Mouse (Mus musculus) erythroblast, adult 5-6 weeks (primary cell): ENCODE results near the gene Cxcr4. TPM values are rescaled to one million over a fixed set of nuclear protein-coding genes. Genes with fewer than 3 reads are reported as not detected.
A peak's percentile ranks its signal among the peaks of the same experiment; 100 is the strongest.
"Not testable (repeated sequence)": the region's sequence is repeated elsewhere in the genome, so short reads cannot be mapped to it uniquely, and the experiment has no call there.

Experiments used
- ATAC-seq: replicated peaks from 2 replicates; pipeline ENCODE4 v1.8.0; 2016; ENCODE audit warnings: moderate number of reproducible peaks, mild to moderate bottlenecking, moderate TSS enrichment, inconsistent platforms; ENCODE audit not compliant: poor library complexity, low FRiP score, severe bottlenecking
- total RNA-seq, 2 experiments: library from RNA; stranded (forward) in 1 of 2; stranded (reverse) in 1 of 2; fragments of 150-400 nt in 1 of 2; fragments of 200-764, 138-1000 nt in 1 of 2; gene quantifications; 2 replicates each; pipeline versions ENCODE4 v1.2.3 to v1.2.4; 2015 to 2017; ENCODE audit warnings: low replicate concordance in 2 of 2

The Cxcr4 gene
- total RNA-seq, 2 experiments from 2014 or later = 111 to 121 TPM

GRCm38 (mm10) chr1:128602018-128602687 lies 10.1 kb upstream of the Cxcr4 start:
- no peak for ATAC-seq

- ATAC-seq = no peak
These were observed 9.2 kb upstream of the Cxcr4 start for GRCm38 (mm10) chr1:128601307-128601706.

DNA sequence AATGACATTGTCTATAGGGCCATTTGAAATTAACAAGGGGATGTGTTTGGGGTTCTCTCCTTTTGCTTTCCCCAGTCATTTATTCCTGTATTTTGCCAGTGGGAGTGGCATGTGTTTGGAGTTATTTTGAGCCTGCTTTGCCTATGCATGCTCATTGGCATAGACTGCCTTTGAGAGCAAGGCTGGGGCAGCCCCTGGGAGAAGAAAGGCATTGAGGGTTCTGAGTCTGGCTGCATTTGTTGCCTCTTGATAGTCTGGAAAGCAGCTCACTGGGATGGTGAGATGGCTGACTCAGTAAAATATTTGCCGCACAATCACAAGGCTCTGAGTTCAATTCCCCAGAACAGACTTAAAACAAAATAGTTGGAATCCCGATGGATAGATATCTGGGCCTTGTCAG lies 8.5 kb upstream of the Cxcr4 start:
- ATAC-seq = no peak

- ATAC-seq = no peak
These were observed 5.2 kb upstream of the Cxcr4 start for GRCm38 (mm10) chr1:128597209-128597782.

DNA sequence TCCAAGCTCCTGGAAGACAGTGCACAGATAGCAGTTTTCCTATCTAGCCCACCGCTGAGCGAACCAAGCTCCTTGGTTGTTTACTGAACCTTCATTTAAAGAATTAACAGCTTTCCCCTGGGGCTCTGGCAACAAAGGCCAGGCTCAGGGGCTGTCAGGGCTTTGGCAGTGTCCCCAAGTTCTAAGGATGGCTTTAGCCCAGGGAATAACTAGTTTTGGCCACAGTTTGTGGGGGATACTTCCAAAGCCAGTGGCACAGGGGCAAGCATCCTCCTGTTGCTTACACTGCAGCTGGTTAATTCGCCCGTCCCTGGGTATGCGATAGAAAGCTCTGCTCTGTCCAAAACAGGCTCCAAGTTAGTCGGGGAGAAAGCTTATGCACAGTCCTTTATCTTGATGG lies 3.4 kb upstream of the Cxcr4 start:
- no peak for ATAC-seq

- no peak for ATAC-seq
These were observed 3.0 kb upstream of the Cxcr4 start for GRCm38 (mm10) chr1:128595105-128595420.

- ATAC-seq = no peak
These were observed 2.4 kb upstream of the Cxcr4 start for GRCm38 (mm10) chr1:128594353-128595104.

DNA sequence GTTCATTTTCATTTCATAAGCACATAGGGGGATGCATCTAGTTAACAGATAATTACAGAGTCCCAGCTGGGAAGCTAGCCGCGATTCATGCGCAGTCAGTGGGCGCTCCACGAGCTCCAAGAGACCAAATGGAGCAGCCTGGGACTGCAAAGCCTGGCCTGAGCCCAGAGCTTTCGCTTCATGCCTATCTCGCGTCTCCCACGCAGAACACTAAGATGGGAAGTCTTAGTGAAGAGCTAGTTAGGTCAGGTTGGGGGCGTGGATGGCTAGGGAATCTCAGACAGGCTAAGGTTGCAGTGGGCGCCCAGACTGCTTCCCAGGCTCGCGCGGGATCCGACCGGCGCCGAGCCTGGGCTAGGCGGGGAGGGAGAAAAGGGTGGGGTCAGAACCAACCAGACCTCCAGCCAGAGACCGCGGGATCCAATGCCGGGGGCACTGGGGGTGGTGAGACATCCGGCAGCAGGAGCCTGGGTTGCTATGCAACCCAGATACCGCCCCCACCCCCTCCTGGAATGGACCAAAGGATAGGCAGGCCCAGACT lies 938 bp upstream of the Cxcr4 start:
- ATAC-seq = 0 out of 2 replicates have a peak, but pooled peaks have one; percentile 3

DNA sequence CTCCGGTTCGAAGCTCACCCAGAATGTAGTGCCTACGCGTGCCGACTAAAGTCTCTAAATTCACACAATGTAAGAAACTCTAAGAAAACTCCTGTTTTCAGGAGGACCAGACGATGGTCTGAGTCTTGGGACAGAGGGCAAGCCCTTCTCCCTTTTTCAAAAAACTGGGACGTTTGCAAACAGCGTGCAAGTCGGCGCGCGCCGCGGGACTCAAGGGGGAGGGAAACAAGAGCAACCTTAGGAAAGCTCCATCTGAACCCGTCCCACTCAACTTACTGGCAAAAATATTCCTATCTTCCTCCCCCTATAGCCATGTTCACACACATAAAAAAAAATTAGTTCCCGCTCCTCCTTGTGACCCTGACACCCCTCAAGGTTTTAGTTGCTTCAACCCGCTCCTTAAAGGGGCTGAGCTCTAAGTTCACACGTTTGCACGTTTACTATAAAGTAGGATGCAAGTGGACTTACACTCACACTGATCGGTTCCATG lies 327 bp downstream of the Cxcr4 start:
- peak; percentile 21 for ATAC-seq

DNA sequence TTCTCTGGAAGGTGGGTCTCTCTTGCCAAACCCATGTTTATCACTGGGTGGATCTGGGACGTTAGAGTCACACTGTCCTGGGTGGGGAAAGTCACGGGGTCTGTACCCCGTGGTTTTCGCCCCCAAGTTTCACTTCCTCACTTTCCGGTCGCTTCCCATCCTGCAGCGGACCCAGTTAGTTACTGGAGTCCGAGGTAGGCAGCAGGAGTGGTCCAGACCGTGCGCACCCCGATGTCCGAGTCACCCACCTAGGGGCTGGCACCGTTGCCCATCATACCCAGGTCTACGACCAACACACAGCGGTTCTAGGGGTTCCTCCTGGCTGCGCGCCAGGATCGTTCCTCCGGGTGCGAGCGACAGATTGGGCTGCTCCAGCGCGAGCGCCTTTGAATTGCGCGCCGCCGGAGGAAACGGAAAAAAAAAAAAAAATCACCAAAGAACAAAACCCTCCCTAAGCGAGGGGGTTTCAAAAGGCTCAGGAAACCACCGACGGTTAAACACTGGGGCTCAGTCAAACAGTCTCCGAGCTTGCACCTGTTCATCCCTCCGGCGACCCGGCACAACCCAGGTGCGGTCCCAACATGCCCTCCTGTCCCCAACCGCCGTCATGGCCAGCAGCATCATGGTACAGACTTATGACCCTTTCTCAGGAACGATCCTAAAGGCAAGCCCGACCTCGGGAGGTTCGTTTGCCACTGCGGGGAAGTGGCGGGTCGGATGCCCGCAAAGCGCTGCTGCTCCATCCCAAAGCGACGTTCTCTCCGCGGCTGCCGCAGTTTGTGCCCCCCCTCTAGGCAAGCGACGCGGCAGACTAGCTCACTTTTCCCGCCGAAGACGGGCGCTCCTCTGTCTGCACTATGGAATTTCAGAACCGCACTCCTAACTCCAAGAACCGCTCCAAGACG lies 1.0 kb downstream of the Cxcr4 start:
- ATAC-seq = peak; percentile 59

DNA sequence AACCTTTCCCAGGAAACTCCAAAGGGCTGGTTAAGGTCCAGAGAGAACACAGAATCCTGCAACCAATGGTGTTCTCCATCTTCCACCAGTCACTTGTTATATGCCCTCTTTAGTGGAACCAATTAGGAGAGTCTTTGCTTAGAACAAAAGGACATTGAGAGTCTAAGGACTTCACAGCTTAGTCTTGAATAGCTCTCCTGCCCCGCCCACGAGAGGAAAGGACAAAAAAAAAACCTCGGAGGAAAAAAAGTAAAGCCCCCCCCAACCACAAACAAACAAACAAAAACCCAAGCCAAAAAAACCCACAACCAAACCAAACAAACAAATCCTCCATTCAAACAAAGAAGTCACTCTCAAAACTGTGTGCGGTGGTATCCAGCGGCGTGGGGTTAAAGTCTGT lies 2.1 kb downstream of the Cxcr4 start:
- ATAC-seq = no peak

- ATAC-seq = no peak
These were observed 2.6 kb downstream of the Cxcr4 start for GRCm38 (mm10) chr1:128589488-128589887.

DNA sequence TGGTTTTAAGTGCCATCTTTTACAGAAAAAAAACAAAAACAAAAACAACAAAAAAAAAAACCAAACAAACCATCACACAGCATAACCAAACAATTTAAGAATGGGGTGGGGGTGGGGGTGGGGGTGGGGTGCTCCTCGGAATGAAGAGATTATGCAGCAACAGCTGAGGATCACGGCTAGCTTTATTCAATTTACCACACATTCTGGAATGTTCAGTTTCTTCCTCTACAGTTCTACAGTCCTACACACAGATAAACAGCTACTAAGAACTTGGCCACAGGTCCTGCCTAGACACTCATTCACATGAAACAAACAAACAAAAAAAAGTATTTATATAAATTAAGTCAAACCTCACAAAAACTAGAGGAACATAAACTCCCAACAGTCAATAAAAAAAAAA lies 3.8 kb downstream of the Cxcr4 start:
- ATAC-seq = no peak

- no peak for ATAC-seq
These were observed 4.9 kb downstream of the Cxcr4 start for GRCm38 (mm10) chr1:128586928-128587780.

DNA sequence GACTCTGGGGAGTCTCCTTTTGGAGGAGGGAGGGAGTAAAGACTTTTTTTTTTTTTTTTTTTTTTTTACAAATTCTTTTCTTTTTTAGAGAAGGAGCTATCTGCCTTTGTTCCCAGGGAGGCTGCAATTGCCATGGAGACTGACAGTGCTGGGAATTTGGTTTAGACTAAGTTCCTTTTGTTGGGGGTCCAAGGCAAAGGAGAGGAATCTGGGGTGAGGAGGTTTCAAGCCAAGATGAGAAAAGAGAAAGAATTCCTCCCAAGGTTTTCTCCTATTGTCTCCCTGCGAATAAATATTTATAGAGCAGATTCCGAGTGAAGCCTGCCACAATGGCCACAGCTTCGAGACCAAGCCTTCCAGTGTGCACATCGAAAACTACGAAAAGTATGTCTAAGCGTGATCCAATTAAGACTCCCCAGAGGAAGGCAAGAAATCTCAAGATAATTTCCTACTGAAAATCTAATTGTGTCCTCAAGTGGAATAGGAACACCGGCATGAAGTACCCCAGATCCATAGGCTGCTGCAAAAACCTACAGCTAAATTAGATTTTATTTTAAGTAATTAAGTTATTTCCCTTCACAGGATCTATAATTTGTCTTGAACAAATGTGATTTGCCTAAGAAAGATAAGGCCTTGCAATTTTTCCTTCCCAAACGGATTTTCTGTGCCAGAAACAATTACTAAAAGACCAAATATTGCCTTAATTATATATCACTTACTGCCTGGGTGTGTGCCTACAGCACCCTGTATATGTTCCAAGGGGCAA lies 5.7 kb downstream of the Cxcr4 start:
- no peak for ATAC-seq

- no peak for ATAC-seq
These were observed 6.5 kb downstream of the Cxcr4 start for GRCm38 (mm10) chr1:128585396-128586161.

GRCm38 (mm10) chr1:128584716-128585115 lies 7.4 kb downstream of the Cxcr4 start:
- not testable (repeated sequence) for ATAC-seq
